Mouse (Mus musculus): ENCODE data around the gene Dcpp2. TPM values are rescaled to one million over a fixed set of nuclear protein-coding genes. Genes with fewer than 3 reads are reported as not detected.
"Not testable (repeated sequence)": the region's sequence is repeated elsewhere in the genome, so short reads cannot be mapped to it uniquely, and the experiment has no call there.

Dcpp2 gene
- total RNA-seq, 1 experiment from 2014 or later = not detected

- no peak for DNase-seq
Observed at GRCm38 (mm10) chr17:23931157-23931556, 50.5 kb downstream of the Dcpp2 start.

- DNase-seq = no peak
Observed at GRCm38 (mm10) chr17:23941372-23941771, 60.7 kb downstream of the Dcpp2 start, which contains the start of gene Sbp. TSS of gene Sbp (plus strand) at chr17:23941672.

GRCm38 (mm10) chr17:23947486-23947885 is 66.8 kb downstream of the Dcpp2 start:
- DNase-seq = not testable (repeated sequence)

GRCm38 (mm10) chr17:23949068-23949467 is 68.4 kb downstream of the Dcpp2 start:
- DNase-seq = no peak

Other genes with a start within 250 kb of the Dcpp2 start
- 0.18 TPM in 1 of 2 replicates, not detected in the other for gene Mmp25, start 235.6 kb upstream of the Dcpp2 start, total RNA-seq (2021)
- not detected in 2 replicates for gene Bicdl2, start 220.4 kb upstream of the Dcpp2 start, total RNA-seq (2021)
- gene Hcfc1r1, start 207.3 kb upstream of the Dcpp2 start, total RNA-seq (2021) = 139 and 171 TPM in 2 replicates
- 31.2 and 31.8 TPM in 2 replicates for gene Thoc6, start 207.0 kb upstream of the Dcpp2 start, total RNA-seq (2021)
- gene Tnfrsf12a, start 203.4 kb upstream of the Dcpp2 start, total RNA-seq (2021) = 76.5 and 130 TPM in 2 replicates
- not detected in 2 replicates for gene Cldn6, start 201.6 kb upstream of the Dcpp2 start, total RNA-seq (2021)
- not detected in 2 replicates for gene Cldn9, start 196.9 kb upstream of the Dcpp2 start, total RNA-seq (2021)
- 7.2 and 10.4 TPM in 2 replicates for gene 1520401A03Rik, start 158.1 kb upstream of the Dcpp2 start, total RNA-seq (2021)
- gene Pkmyt1, start 154.5 kb upstream of the Dcpp2 start, total RNA-seq (2021) = 7.6 and 9.3 TPM in 2 replicates
- gene Paqr4, start 140.0 kb upstream of the Dcpp2 start, total RNA-seq (2021) = 10.4 and 11.7 TPM in 2 replicates
- not detected in 2 replicates for gene Kremen2, start 135.0 kb upstream of the Dcpp2 start, total RNA-seq (2021)
- gene Flywch1, start 109.3 kb upstream of the Dcpp2 start, total RNA-seq (2021) = 47.9 and 56.3 TPM in 2 replicates
- 4.9 and 7.6 TPM in 2 replicates for gene Flywch2, start 94.8 kb upstream of the Dcpp2 start, total RNA-seq (2021)
- 825 and 1,016 TPM in 2 replicates for gene Srrm2, start 90.3 kb upstream of the Dcpp2 start, total RNA-seq (2021)
- gene Elob, start 51.7 kb upstream of the Dcpp2 start, total RNA-seq (2021) = 350 and 361 TPM in 2 replicates
- not detected in 2 replicates for gene Prss33, start 44.8 kb upstream of the Dcpp2 start, total RNA-seq (2021)
- not detected in 2 replicates for gene Prss32, start 37.0 kb upstream of the Dcpp2 start, total RNA-seq (2021)
- gene Prss41, start 36.7 kb upstream of the Dcpp2 start, total RNA-seq (2021) = 1.0 and 1.2 TPM in 2 replicates
- not detected in 2 replicates for gene Prss21, start 12.8 kb upstream of the Dcpp2 start, total RNA-seq (2021)
- gene Dcpp1, start within 50 bp of the Dcpp2 start, total RNA-seq (2021) = not detected in 2 replicates
- not detected in 2 replicates for gene Dcpp3, start 36.6 kb downstream of the Dcpp2 start, total RNA-seq (2021)
- gene Sbp, start 60.8 kb downstream of the Dcpp2 start, total RNA-seq (2021) = not detected in 2 replicates
- gene Sbpl, start 74.4 kb downstream of the Dcpp2 start, total RNA-seq (2021) = not detected in 2 replicates
- 0.36 TPM in 1 of 2 replicates, not detected in the other for gene Prss30, start 99.7 kb downstream of the Dcpp2 start, total RNA-seq (2021)
- not detected in 2 replicates for gene Prss22, start 117.2 kb downstream of the Dcpp2 start, total RNA-seq (2021)
- 0.43 TPM in 1 of 2 replicates, not detected in the other for gene Prss27, start 157.3 kb downstream of the Dcpp2 start, total RNA-seq (2021)
- 15.4 and 17.2 TPM in 2 replicates for gene Kctd5, start 192.6 kb downstream of the Dcpp2 start, total RNA-seq (2021)

Measured in adrenal gland, postnatal 25 days (tissue).